Mouse (Mus musculus) brain, embryonic 14.5 days (tissue): Measurements from ENCODE around the gene Trp53tg5. TPM values are rescaled to one million over a fixed set of nuclear protein-coding genes. Genes with fewer than 3 reads are reported as not detected.

Experiments used
- DNase-seq: peaks from one replicate; pipeline ENCODE4 v3.0.0-alpha.2; 2011; ENCODE audit warnings: low read depth
- CTCF ChIP-seq: fragments of 200-500 bp; IDR thresholded peaks from 2 replicates; pipeline ENCODE4 v1.5.1; 2012; ENCODE audit warnings: inconsistent platforms, mild to moderate bottlenecking, moderate library complexity, borderline replicate concordance; ENCODE audit not compliant: insufficient read depth, insufficient read length; ENCODE audit errors: extremely low read depth
- POLR2A ChIP-seq: fragments of 200-500 bp; IDR thresholded peaks from 2 replicates; pipeline ENCODE4 v1.6.1; 2012; ENCODE audit warnings: mild to moderate bottlenecking, inconsistent platforms, borderline replicate concordance; ENCODE audit not compliant: poor library complexity, insufficient read depth, insufficient read length, severe bottlenecking; ENCODE audit errors: extremely low read depth
- polyA plus RNA-seq: library from polyadenylated mRNA; depleted of rRNA; stranded (reverse); fragments of >200 nt; gene quantifications from 2 replicates; pipeline ENCODE4 v1.2.3, GENCODE M21; 2012

Gene Trp53tg5
- polyA plus RNA-seq, 1 experiment: not detected

- no peak for TF ChIP-seq CTCF
- no peak for TF ChIP-seq POLR2A
Observed at GRCm38 (mm10) chr2:164456413-164456812, 17.1 kb downstream of the Trp53tg5 start.

GRCm38 (mm10) chr2:164455421-164456190 lies 17.9 kb downstream of the Trp53tg5 start:
- DNase-seq: no peak
- TF ChIP-seq POLR2A (no peak), CTCF (no peak)

More at GRCm38 (mm10) chr2:164456413-164456812, 17.1 kb downstream of the Trp53tg5 start:
- DNase-seq: no peak

- TF ChIP-seq POLR2A (no peak), CTCF (no peak)
- DNase-seq: no peak
Observed at GRCm38 (mm10) chr2:164454846-164455245, 18.7 kb downstream of the Trp53tg5 start.

- TF ChIP-seq POLR2A (no peak), CTCF (no peak)
- no peak for DNase-seq
Observed at GRCm38 (mm10) chr2:164453887-164454500, 19.5 kb downstream of the Trp53tg5 start.

- DNase-seq: no peak
- TF ChIP-seq CTCF: no peak
- TF ChIP-seq POLR2A: no peak
Observed at GRCm38 (mm10) chr2:164453047-164453757, 20.3 kb downstream of the Trp53tg5 start.

GRCm38 (mm10) chr2:164452000-164452676 lies 21.4 kb downstream of the Trp53tg5 start:
- TF ChIP-seq POLR2A (no peak), CTCF (no peak)
- no peak for DNase-seq

GRCm38 (mm10) chr2:164449341-164450042 lies 24.0 kb downstream of the Trp53tg5 start:
- no peak for DNase-seq
- no peak for TF ChIP-seq POLR2A
- TF ChIP-seq CTCF: no peak

- DNase-seq: no peak
- TF ChIP-seq POLR2A (no peak), CTCF (no peak)
Observed at GRCm38 (mm10) chr2:164448921-164449320, 24.6 kb downstream of the Trp53tg5 start.

GRCm38 (mm10) chr2:164448140-164448539 lies 25.4 kb downstream of the Trp53tg5 start:
- no peak for DNase-seq
- TF ChIP-seq POLR2A (no peak), CTCF (no peak)

GRCm38 (mm10) chr2:164446086-164446469 lies 27.4 kb downstream of the Trp53tg5 start:
- no peak for DNase-seq
- TF ChIP-seq CTCF: no peak
- no peak for TF ChIP-seq POLR2A

GRCm38 (mm10) chr2:164445399-164446085 lies 28.0 kb downstream of the Trp53tg5 start:
- no peak for TF ChIP-seq POLR2A
- no peak for TF ChIP-seq CTCF
- DNase-seq: no peak
